Mouse (Mus musculus) testis, postnatal 14 days (tissue): ENCODE results near the gene Efcab5.
"Not testable (repeated sequence)": the region's sequence is repeated elsewhere in the genome, so short reads cannot be mapped to it uniquely, and the experiment has no call there.

Source experiments
- DNase-seq: peaks from one replicate; pipeline ENCODE4 v3.0.0; 2021; ENCODE audit warnings: low spot score

Efcab5 gene

GRCm38 (mm10) chr11:77174531-77174930 is 14.2 kb downstream of the Efcab5 start:
- no peak for DNase-seq

GRCm38 (mm10) chr11:77173731-77174130 is 15.0 kb downstream of the Efcab5 start:
- no peak for DNase-seq

GRCm38 (mm10) chr11:77160744-77161143 is 28.0 kb downstream of the Efcab5 start:
- no peak for DNase-seq

GRCm38 (mm10) chr11:77160341-77160740 is 28.4 kb downstream of the Efcab5 start:
- no peak for DNase-seq

GRCm38 (mm10) chr11:77154214-77154613 is 34.6 kb downstream of the Efcab5 start:
- no peak for DNase-seq

GRCm38 (mm10) chr11:77150806-77151205 is 38.0 kb downstream of the Efcab5 start:
- DNase-seq = no peak

- DNase-seq = not testable (repeated sequence)
These were observed 38.8 kb downstream of the Efcab5 start for GRCm38 (mm10) chr11:77149783-77150630.

GRCm38 (mm10) chr11:77148774-77149173 is 40.0 kb downstream of the Efcab5 start:
- no peak for DNase-seq

GRCm38 (mm10) chr11:77147753-77148152 is 41.0 kb downstream of the Efcab5 start:
- no peak for DNase-seq

GRCm38 (mm10) chr11:77145423-77145822 is 43.3 kb downstream of the Efcab5 start:
- DNase-seq = no peak

GRCm38 (mm10) chr11:77141938-77142337 is 46.8 kb downstream of the Efcab5 start:
- no peak for DNase-seq

- no peak for DNase-seq
These were observed 48.8 kb downstream of the Efcab5 start for GRCm38 (mm10) chr11:77139976-77140375.

- DNase-seq = no peak
These were observed 55.3 kb downstream of the Efcab5 start for GRCm38 (mm10) chr11:77133450-77133849.

- DNase-seq = no peak
These were observed 56.2 kb downstream of the Efcab5 start for GRCm38 (mm10) chr11:77132580-77132979.

GRCm38 (mm10) chr11:77128562-77128961 is 60.2 kb downstream of the Efcab5 start:
- no peak for DNase-seq

GRCm38 (mm10) chr11:77111141-77111540 is 77.6 kb downstream of the Efcab5 start:
- no peak for DNase-seq

GRCm38 (mm10) chr11:77108442-77108841 is 80.3 kb downstream of the Efcab5 start:
- no peak for DNase-seq

- DNase-seq = not testable (repeated sequence)
These were observed 80.9 kb downstream of the Efcab5 start for GRCm38 (mm10) chr11:77107872-77108271.

- no peak for DNase-seq
These were observed 81.8 kb downstream of the Efcab5 start for GRCm38 (mm10) chr11:77106961-77107360.

- DNase-seq = peak; percentile 68
These were observed 88.4 kb downstream of the Efcab5 start for GRCm38 (mm10) chr11:77100137-77100937.

- DNase-seq = no peak
These were observed 90.3 kb downstream of the Efcab5 start for GRCm38 (mm10) chr11:77098332-77098972.

- no peak for DNase-seq
These were observed 91.8 kb downstream of the Efcab5 start for GRCm38 (mm10) chr11:77096991-77097390.

GRCm38 (mm10) chr11:77096581-77096980 is 92.2 kb downstream of the Efcab5 start:
- no peak for DNase-seq
